33 mouse cellular contexts compared by ENCODE assay signal in genomic region chr6:86014812-86015211, GRCm38 (mm10). TPM values are rescaled to one million over a fixed set of nuclear protein-coding genes. Genes with fewer than 3 reads are reported as not detected.
DNase-seq lines count a peak whose midpoint lies in the region; ATAC-seq and TF ChIP-seq lines count a peak whose summit lies in the region.
"Not testable (repeated sequence)": the region's sequence is repeated elsewhere in the genome, so short reads cannot be mapped to it uniquely, and the experiment has no call there.
"Had no signal": no experiment of that assay in that cellular context is flagged by ENCODE, and none has a peak within 500 bp of the region (broad histone marks: within the 10 kb centered on the region; RNA-seq: fewer than 3 reads in every experiment).

No protein-coding gene starts in this region.

- DNase-seq in adrenal gland, adult 8-10 months: peak; percentile 11
- peak; percentile 35 for DNase-seq in kidney, adult 11 months
- peak; percentile 14 for DNase-seq in lung, embryonic 14.5 days
- DNase-seq in lung, postnatal 36 days: peak; percentile 10

- not testable (repeated sequence) for H3K4me1 ChIP-seq in heart, embryonic 12.5 days (replicated peaks); kidney, embryonic 15.5 days; liver, embryonic 12.5 days; lung, embryonic 14.5 days (ENCODE audit: insufficient read depth)

- not testable (repeated sequence) for H3K4me3 ChIP-seq in heart, embryonic 12.5 days; kidney, embryonic 15.5 days (replicated peaks); liver, embryonic 12.5 days; lung, embryonic 14.5 days (ENCODE audit: low read depth, low read length)

- not testable (repeated sequence) for H3K27ac ChIP-seq in heart, embryonic 12.5 days (ENCODE audit: poor library complexity, severe bottlenecking); kidney, embryonic 15.5 days; liver, embryonic 12.5 days; lung, embryonic 14.5 days (ENCODE audit: low read depth)

- not testable (repeated sequence) for H3K9ac ChIP-seq in heart, embryonic 12.5 days; kidney, embryonic 15.5 days; liver, embryonic 12.5 days; lung, embryonic 14.5 days

- not testable (repeated sequence) for TF ChIP-seq CTCF in lung, embryonic 14.5 days (IDR thresholded peaks at IDR 0.05; ENCODE audit: low read depth)

- not testable (repeated sequence) for H3K9me3 ChIP-seq in heart, embryonic 12.5 days (replicated peaks); kidney, embryonic 15.5 days (replicated peaks); liver, embryonic 12.5 days (replicated peaks); lung, embryonic 14.5 days (ENCODE audit: low read depth, low read length)

- H3K4me2 ChIP-seq in heart, embryonic 12.5 days; kidney, embryonic 15.5 days; liver, embryonic 12.5 days; lung, embryonic 14.5 days: not testable (repeated sequence)

- H3K27me3 ChIP-seq in heart, embryonic 12.5 days (replicated peaks); kidney, embryonic 15.5 days; lung, embryonic 14.5 days (ENCODE audit: insufficient read depth, low read length): not testable (repeated sequence)
- peaks cover 29% of the 10 kb centered on the region; the same call in 1 of the 2 replicates for H3K27me3 ChIP-seq in liver, embryonic 12.5 days (replicated peaks)

- not testable (repeated sequence) for H3K36me3 ChIP-seq in heart, embryonic 12.5 days; kidney, embryonic 15.5 days; liver, embryonic 12.5 days; lung, embryonic 14.5 days (ENCODE audit: insufficient read depth)

- WGBS in heart, embryonic 12.5 days: 39% methylated on average over 5 of the region's 5 CpGs
- WGBS in kidney, embryonic 15.5 days: 63% methylated on average over 5 of the region's 5 CpGs
- WGBS in liver, embryonic 12.5 days (ENCODE audit: insufficient replicate concordance): 39% methylated on average over 5 of the region's 5 CpGs
- 47% methylated on average over 5 of the region's 5 CpGs for WGBS in lung, embryonic 14.5 days

- ATAC-seq in heart, embryonic 12.5 days (ENCODE audit: insufficient number of reproducible peaks, low FRiP score): peak; percentile 63; the same call in 1 of the 2 replicates
- peak; percentile 40 for ATAC-seq in kidney, embryonic 15.5 days (replicated peaks; ENCODE audit: low FRiP score)
- peak; percentile 35; the same call in 1 of the 2 replicates for ATAC-seq in liver, embryonic 12.5 days
- ATAC-seq in lung, embryonic 14.5 days (ENCODE audit: insufficient read depth): peak; percentile 49; the same call in 1 of the 2 replicates

RNA-seq across cellular contexts. Expression of gene Figla, which starts 1.2 kb away (rescaled TPM):
- total RNA-seq in adrenal gland, adult 8-10 months (2022): not detected
- not detected in 2 replicates for polyA plus RNA-seq in heart, embryonic 12.5 days (2016; fragmentation: Nextera tagmentation; extraction: Ambion mirVana)
- polyA plus RNA-seq in kidney, embryonic 15.5 days (2015; fragmentation: Nextera tagmentation; extraction: Ambion mirVana): not detected in 2 replicates
- not detected in 2 replicates for polyA plus RNA-seq in liver, embryonic 12.5 days (2016; fragmentation: Nextera tagmentation; extraction: Ambion mirVana)
- not detected in 2 replicates for polyA plus RNA-seq in lung, embryonic 14.5 days (2014; fragmentation: Nextera tagmentation; extraction: Ambion mirVana)
- total RNA-seq: adrenal gland, postnatal 4 days; forebrain, postnatal 0 days; G1E; gastrocnemius, adult 8-10 months; gastrocnemius, postnatal 4 days; heart, adult 2 months; hematopoietic stem cell, adult 5-6 weeks; layer of hippocampus, adult 8-10 months; layer of hippocampus, postnatal 25 days; left cerebral cortex, adult 8-10 months; left cerebral cortex, postnatal 36 days; megakaryocyte-erythroid progenitor cell, adult 5-6 weeks had no signal
- polyA plus RNA-seq: cerebellum, adult 2 months; embryonic facial prominence, embryonic 14.5 days; erythroblast, embryonic 14.5 days; forebrain, embryonic 12.5 days; forebrain, postnatal 0 days; G1E; heart, adult 2 months; heart, embryonic 16.5 days; hindbrain, embryonic 14.5 days; intestine, postnatal 0 days; limb, embryonic 13.5 days; liver, embryonic 14.5 days; macrophage; midbrain, embryonic 13.5 days; neural tube, embryonic 13.5 days; spleen, adult 2 months; stomach, postnatal 0 days had no signal

RNA-seq across cellular contexts. Expression of gene Add2, which starts 13.7 kb away (rescaled TPM):
- total RNA-seq in adrenal gland, adult 8-10 months (2022): 1 to 10 TPM in 3 of 4 experiments, under 1 TPM in 1; 0.75 to 2.9 (median 2.3) TPM
- polyA plus RNA-seq in heart, embryonic 12.5 days (2016; fragmentation: Nextera tagmentation; extraction: Ambion mirVana): 10.8 and 12.3 TPM in 2 replicates
- polyA plus RNA-seq in kidney, embryonic 15.5 days (2015; fragmentation: Nextera tagmentation; extraction: Ambion mirVana): 5.9 and 7.2 TPM in 2 replicates
- polyA plus RNA-seq in liver, embryonic 12.5 days (2016; fragmentation: Nextera tagmentation; extraction: Ambion mirVana): 96.9 and 97.2 TPM in 2 replicates
- 1.6 and 2.2 TPM in 2 replicates for polyA plus RNA-seq in lung, embryonic 14.5 days (2014; fragmentation: Nextera tagmentation; extraction: Ambion mirVana)
- polyA plus RNA-seq: macrophage had no signal

RNA-seq across cellular contexts. Expression of gene Dusp11, which starts 53.3 kb away (rescaled TPM):
- total RNA-seq in adrenal gland, adult 8-10 months (2022): 100 to 1,000 TPM in 3 of 4 experiments, 10 to 100 TPM in 1; 99.2 to 142 (median 122) TPM
- polyA plus RNA-seq in heart, embryonic 12.5 days (2016; fragmentation: Nextera tagmentation; extraction: Ambion mirVana): 51.4 and 51.8 TPM in 2 replicates
- polyA plus RNA-seq in kidney, embryonic 15.5 days (2015; fragmentation: Nextera tagmentation; extraction: Ambion mirVana): 44.1 and 45.0 TPM in 2 replicates
- polyA plus RNA-seq in liver, embryonic 12.5 days (2016; fragmentation: Nextera tagmentation; extraction: Ambion mirVana): 37.2 and 38.0 TPM in 2 replicates
- 50.0 and 56.3 TPM in 2 replicates for polyA plus RNA-seq in lung, embryonic 14.5 days (2014; fragmentation: Nextera tagmentation; extraction: Ambion mirVana)
